Comparison of ENCODE assay signal across 9 mouse cellular contexts in genomic region chr7:145221841-145222689, GRCm38 (mm10). TPM values are rescaled to one million over a fixed set of nuclear protein-coding genes. Genes with fewer than 3 reads are reported as not detected.
A peak's percentile ranks its signal among the peaks of the same experiment; 100 is the strongest.
DNase-seq lines count a peak whose midpoint lies in the region; ATAC-seq and TF ChIP-seq lines count a peak whose summit lies in the region.
"Had no signal": no experiment of that assay in that cellular context is flagged by ENCODE, and none has a peak within 500 bp of the region (broad histone marks: within the 10 kb centered on the region; RNA-seq: fewer than 3 reads in every experiment).

No protein-coding gene starts in this region.

- peak overlapping the region; percentile 68 for H3K27ac ChIP-seq in embryonic facial prominence, embryonic 12.5 days
- peak overlapping the region; percentile 58 for H3K27ac ChIP-seq in limb, embryonic 10.5 days
- H3K27ac ChIP-seq in forebrain, embryonic 16.5 days (ENCODE audit: low read length), result no peak overlapping the region

- no peak overlapping the region for H3K4me3 ChIP-seq in embryonic facial prominence, embryonic 12.5 days
- H3K4me3 ChIP-seq in limb, embryonic 10.5 days, result no peak overlapping the region
- H3K4me3 ChIP-seq in myocyte, result no peak overlapping the region
- no peak overlapping the region for H3K4me3 ChIP-seq in forebrain, embryonic 16.5 days (replicated peaks; ENCODE audit: low read length)

- H3K9me3 ChIP-seq in embryonic facial prominence, embryonic 12.5 days, result no peaks in the 10 kb centered on the region
- no peaks in the 10 kb centered on the region for H3K9me3 ChIP-seq in limb, embryonic 10.5 days (replicated peaks)
- H3K9me3 ChIP-seq in forebrain, embryonic 16.5 days (ENCODE audit: control insufficient read depth, low read length), result no peaks in the 10 kb centered on the region

- no peak for TF ChIP-seq POLR2A in myocyte (IDR thresholded peaks at IDR 0.05; ENCODE audit: insufficient read length, low read depth)

- no peaks in the 10 kb centered on the region for H3K36me3 ChIP-seq in embryonic facial prominence, embryonic 12.5 days
- no peaks in the 10 kb centered on the region for H3K36me3 ChIP-seq in limb, embryonic 10.5 days
- no peaks in the 10 kb centered on the region for H3K36me3 ChIP-seq in myocyte (ENCODE audit: control insufficient read depth, insufficient read depth)
- H3K36me3 ChIP-seq in forebrain, embryonic 16.5 days (ENCODE audit: control insufficient read depth, insufficient read depth), result no peaks in the 10 kb centered on the region

- no peak overlapping the region for H3ac ChIP-seq in myocyte (ENCODE audit: control insufficient read depth, insufficient read length)

- no peaks in the 10 kb centered on the region for H3K27me3 ChIP-seq in embryonic facial prominence, embryonic 12.5 days
- H3K27me3 ChIP-seq in limb, embryonic 10.5 days (ENCODE audit: low read depth, poor library complexity, severe bottlenecking), result no peaks in the 10 kb centered on the region
- no peaks in the 10 kb centered on the region for H3K27me3 ChIP-seq in myocyte (ENCODE audit: control insufficient read depth, insufficient read depth, insufficient read length)
- no peaks in the 10 kb centered on the region for H3K27me3 ChIP-seq in forebrain, embryonic 16.5 days (replicated peaks; ENCODE audit: control insufficient read depth, insufficient read depth, low read length)

- intact Hi-C loops in heart, postnatal 14 days (cut with DNase I), result no loop called here

- no peak overlapping the region for H3K4me2 ChIP-seq in embryonic facial prominence, embryonic 12.5 days (replicated peaks)
- H3K4me2 ChIP-seq in myocyte (ENCODE audit: low read depth), result peak overlapping the region; percentile 36
- no peak overlapping the region for H3K4me2 ChIP-seq in forebrain, embryonic 16.5 days (ENCODE audit: low read length)

- ATAC-seq in frontal cortex, adult (ENCODE audit: low TSS enrichment), result peak; percentile 97
- peak; percentile 80 for ATAC-seq in embryonic facial prominence, embryonic 12.5 days (ENCODE audit: insufficient number of reproducible peaks, insufficient read depth, low FRiP score, low TSS enrichment)
- ATAC-seq in forebrain, embryonic 16.5 days, result no peak

- no peak overlapping the region for H3K9ac ChIP-seq in embryonic facial prominence, embryonic 12.5 days
- no peak overlapping the region for H3K9ac ChIP-seq in forebrain, embryonic 16.5 days (replicated peaks; ENCODE audit: low read depth, low read length)

- no peak for DNase-seq in frontal cortex, postnatal 10 days (ENCODE audit: low spot score in 2 of 2)
- peak; percentile 88 for DNase-seq in NIH3T3 (ENCODE audit: low read depth)
- DNase-seq in heart, postnatal 14 days, result peak; percentile 54 to 61
- no peak for DNase-seq in limb, embryonic 10.5 days (ENCODE audit: low spot score)

- no peaks in the 10 kb centered on the region for H3K79me2 ChIP-seq in myocyte (ENCODE audit: control insufficient read depth, insufficient read depth)

- WGBS in embryonic facial prominence, embryonic 12.5 days, result 15% methylated on average over 2 of the region's 2 CpGs
- WGBS in limb, embryonic 10.5 days, result 24% methylated on average over 2 of the region's 2 CpGs
- WGBS in forebrain, embryonic 16.5 days, result 34% methylated on average over 2 of the region's 2 CpGs

- peaks cover 9% of the 10 kb centered on the region; the same call in 1 of the 2 replicates for H3K4me1 ChIP-seq in embryonic facial prominence, embryonic 12.5 days
- peaks cover 17% of the 10 kb centered on the region for H3K4me1 ChIP-seq in limb, embryonic 10.5 days
- no peaks in the 10 kb centered on the region for H3K4me1 ChIP-seq in forebrain, embryonic 16.5 days (replicated peaks; ENCODE audit: control insufficient read depth, insufficient read depth, low read length)

TF ChIP-seq in myocyte, 11 proteins besides CTCF, POLR2A, EP300 and RAD21:
- TF ChIP-seq CEBPB (IDR thresholded peaks at IDR 0.05; ENCODE audit: insufficient read depth, poor library complexity, severe bottlenecking) (0 out of 2 replicates have a peak, but pooled peaks have one; percentile 26), MYOD1 (IDR thresholded peaks at IDR 0.05; ENCODE audit: control insufficient read depth in 1 of 3, insufficient read length in 2 of 3, low read depth in 2 of 3) (peak; percentile 87 to 94 (median 89)), TCF3 (IDR thresholded peaks at IDR 0.05; ENCODE audit: insufficient read length, low read depth) (peak; percentile 27), MYOG (IDR thresholded peaks at IDR 0.05; ENCODE audit: control insufficient read depth in 1 of 3, insufficient read depth in 1 of 3, insufficient read length in 2 of 3, low read depth in 2 of 3) (peak in 2 of 3 experiments; percentile 4 to 87), SRF (IDR thresholded peaks at IDR 0.05; ENCODE audit: control insufficient read depth, insufficient read length, low read depth) (no peak)

RNA-seq across cellular contexts. Expression of gene 1810010D01Rik, which starts 14.1 kb away (rescaled TPM):
- 0.89 TPM in 1 of 2 replicates, not detected in the other for polyA plus RNA-seq in embryonic facial prominence, embryonic 12.5 days (2016; fragmentation: Nextera tagmentation; extraction: Ambion mirVana)
- under 1 TPM in 1 of 2 experiments, not detected in 1; 0.43 TPM for total RNA-seq in heart, postnatal 14 days (2021)
- polyA plus RNA-seq in limb, embryonic 10.5 days (2016; fragmentation: Nextera tagmentation; extraction: Ambion mirVana), result 0.33 TPM in 1 of 2 replicates, not detected in the other
- polyA plus RNA-seq in myocyte (2012; fragmentation: generic; extraction: Trizol), result not detected
- polyA plus RNA-seq in forebrain, embryonic 16.5 days (2015; fragmentation: Nextera tagmentation; extraction: Ambion mirVana), result not detected in 2 replicates
- total RNA-seq: MEL had no signal

Comparison
In these comparisons a context has a peak if more than half of its experiments do, and no peak if none do; other contexts are left out.
1. DNase-seq: peak in NIH3T3 (single experiment) and heart, postnatal 14 days (2 of 2); none in frontal cortex, postnatal 10 days (0 of 2) and limb, embryonic 10.5 days (single experiment).